Mouse (Mus musculus): ENCODE data around the gene Eno3. TPM values are rescaled to one million over a fixed set of nuclear protein-coding genes. Genes with fewer than 3 reads are reported as not detected.

Eno3 gene
- polyA plus RNA-seq (2015; fragmentation: Nextera tagmentation; extraction: Ambion mirVana) = 94.5 and 97.9 TPM in 2 replicates

DNA sequence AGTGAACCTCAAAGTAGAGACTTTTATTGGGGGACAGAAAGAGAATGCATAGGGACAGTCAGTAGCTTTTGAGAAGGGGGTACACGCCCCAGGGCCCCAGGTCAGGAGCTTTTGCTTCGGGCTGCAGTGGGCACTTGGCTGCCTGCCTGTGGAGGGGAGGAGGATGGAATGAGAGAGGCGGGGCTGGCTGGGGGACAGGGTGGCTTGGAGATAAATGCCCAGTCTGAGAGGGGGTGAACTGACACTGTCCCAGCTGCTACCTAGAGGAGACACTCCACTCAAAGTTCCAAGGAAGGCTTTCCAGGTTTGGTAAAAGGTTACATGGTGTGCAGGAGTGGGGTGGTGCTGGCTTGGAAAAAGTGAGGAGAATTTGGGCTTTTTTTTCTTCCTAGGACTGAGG is at the start of gene Eno3:
Gene Eno3 (plus strand): TSS at position 239 of the 400 bp plus-strand sequence.

GRCm38 (mm10) chr11:70615516-70616093 is 41.4 kb upstream of the Eno3 start, which contains the start of gene 4930544D05Rik:
Gene 4930544D05Rik (plus strand): TSS chr11:70615848.

DNA sequence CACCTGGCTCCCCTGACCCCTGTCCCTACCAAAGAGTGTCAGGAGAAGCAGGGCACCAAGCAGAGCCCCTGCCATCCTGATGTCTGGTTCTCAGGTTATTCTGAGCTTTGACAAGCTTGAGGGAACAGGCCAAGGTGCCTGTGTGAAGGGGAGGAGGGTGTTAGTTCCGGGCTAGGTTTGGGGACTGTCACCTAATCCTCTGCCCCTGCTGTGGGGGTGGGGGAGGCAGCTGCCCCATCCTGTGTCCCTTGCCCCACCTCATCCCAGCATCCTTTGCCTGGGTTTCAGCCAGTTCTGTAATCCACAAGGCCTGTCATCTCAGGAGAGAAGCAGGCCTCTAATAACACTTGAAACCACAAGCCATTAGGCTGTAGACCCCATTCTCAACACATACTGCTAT is 37.9 kb upstream of the Eno3 start, which contains the start of gene Chrne:
Gene Chrne (minus strand): TSS at position 116 of the 400 bp plus-strand sequence.

GRCm38 (mm10) chr11:70638714-70639278 is 18.2 kb upstream of the Eno3 start, which contains the start of gene Gp1ba:
Gene Gp1ba (plus strand): TSS chr11:70639122.

DNA sequence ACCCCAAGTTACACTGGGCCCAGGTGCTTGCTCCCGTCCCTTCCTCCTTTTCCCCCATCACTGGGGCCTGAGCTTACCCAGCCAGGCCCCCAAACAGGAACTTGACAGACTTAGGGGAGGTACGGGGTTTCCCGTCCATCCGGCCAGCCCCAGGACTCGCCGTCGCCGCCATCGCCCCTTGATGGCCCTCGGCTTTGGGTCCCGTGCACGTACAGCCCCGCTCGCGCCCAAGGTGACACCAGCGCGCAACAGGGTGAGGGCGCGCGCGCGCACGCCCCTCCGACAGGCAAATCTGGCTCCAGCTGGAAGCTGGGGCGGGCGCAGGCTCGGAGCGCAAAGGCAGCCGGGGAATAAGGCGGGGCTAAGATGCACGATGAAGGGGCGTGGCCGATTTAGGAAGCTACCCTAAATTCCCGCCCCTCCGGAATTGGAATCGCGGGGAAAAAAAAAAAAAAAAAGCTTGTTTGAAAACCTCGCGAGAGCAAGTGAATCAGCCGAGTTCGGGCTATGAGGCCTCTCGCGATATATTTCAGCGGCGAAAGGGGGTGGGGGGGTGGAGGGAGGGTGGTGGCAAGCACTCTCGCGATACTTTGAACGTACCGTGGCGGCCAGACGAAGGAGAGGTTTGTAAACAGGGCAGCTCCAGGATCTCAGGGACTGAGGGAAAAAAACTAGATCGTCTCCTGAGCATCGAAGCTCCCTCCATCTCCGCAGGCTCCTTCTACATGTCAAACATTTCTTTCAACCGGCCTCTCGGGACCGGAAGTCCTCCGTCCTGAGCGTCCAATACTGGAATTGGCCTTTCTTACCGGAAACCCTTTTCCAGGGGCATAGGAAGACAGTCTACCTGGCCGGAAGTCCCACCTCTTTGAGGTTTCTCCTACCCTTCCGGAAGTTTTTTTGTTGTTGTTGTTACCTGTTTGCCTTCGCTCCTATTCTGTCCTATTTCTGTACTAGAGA is 10.0 kb upstream of the Eno3 start, which contains the start of the genes Rnf167 and Slc25a11:
Gene Rnf167 (plus strand): TSS at position 545 of the 960 bp plus-strand sequence.
Gene Slc25a11 (minus strand): TSS at position 789 of the 960 bp plus-strand sequence.

DNA sequence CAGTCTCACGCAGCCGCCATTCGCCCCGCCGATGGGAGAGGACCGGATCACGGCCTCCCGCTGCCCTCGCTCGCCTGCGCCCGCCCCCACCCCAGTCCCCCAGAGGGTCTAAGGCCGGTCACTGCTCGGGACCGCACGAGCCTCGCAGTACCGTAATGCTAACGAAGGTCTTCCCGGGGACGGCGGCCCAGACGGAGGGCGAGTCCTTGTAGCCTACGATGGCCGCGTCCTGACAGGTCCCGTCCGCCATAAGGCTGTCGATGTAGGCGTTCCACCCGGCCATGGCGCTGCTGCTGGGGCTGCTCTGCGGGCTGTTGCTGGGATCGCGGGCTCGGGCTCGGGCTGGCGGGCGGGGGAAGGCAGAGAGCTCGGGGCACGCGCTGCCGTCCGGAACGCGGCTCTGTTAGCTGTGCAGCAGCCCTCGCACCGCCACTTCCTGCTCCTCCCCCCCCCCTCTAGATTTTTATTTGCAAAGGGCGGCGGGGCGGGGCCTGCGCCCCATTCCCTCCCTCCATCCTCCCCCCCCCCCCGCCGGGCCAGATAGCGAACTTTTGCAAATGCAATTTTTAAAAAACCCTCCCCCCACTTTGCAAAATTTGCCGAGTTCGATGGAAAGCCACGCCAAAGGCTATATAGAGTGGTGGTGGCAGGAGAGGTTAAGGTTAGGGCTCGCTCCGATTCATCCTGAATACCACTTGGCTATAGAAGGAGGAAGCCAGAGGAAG is 2.6 kb upstream of the Eno3 start, which contains the start of gene Pfn1:
Gene Pfn1 (minus strand): TSS at position 447 of the 725 bp plus-strand sequence.

GRCm38 (mm10) chr11:70668771-70669505 is 11.9 kb downstream of the Eno3 start, which contains the start of gene Spag7:
Gene Spag7 (minus strand): TSS chr11:70669416.

GRCm38 (mm10) chr11:70687601-70688199 is 30.7 kb downstream of the Eno3 start, which contains the start of gene Camta2:
Gene Camta2 (minus strand): TSS chr11:70688105.

GRCm38 (mm10) chr11:70699722-70700556 is 42.9 kb downstream of the Eno3 start, which contains the start of the genes Inca1 and Kif1c:
Gene Inca1 (minus strand): TSS chr11:70700155.
Gene Kif1c (plus strand): TSS chr11:70700548.

Small RNA genes lying within 50 kb of the gene (microRNA-seq; reads per million reads assigned to microRNA genes)
- not detected for gene Mir6925

Other genes starting within 250 kb of the Eno3 start
- gene Pelp1, start 247.2 kb upstream of the Eno3 start, polyA plus RNA-seq (2015; fragmentation: Nextera tagmentation; extraction: Ambion mirVana) = 13.3 and 16.2 TPM in 2 replicates
- gene Arrb2, start 224.6 kb upstream of the Eno3 start, polyA plus RNA-seq (2015; fragmentation: Nextera tagmentation; extraction: Ambion mirVana) = 8.3 and 12.3 TPM in 2 replicates
- gene Med11, start 205.3 kb upstream of the Eno3 start, polyA plus RNA-seq (2015; fragmentation: Nextera tagmentation; extraction: Ambion mirVana) = 25.1 and 27.3 TPM in 2 replicates
- gene Zmynd15, start 197.8 kb upstream of the Eno3 start, polyA plus RNA-seq (2015; fragmentation: Nextera tagmentation; extraction: Ambion mirVana) = 0.55 and 0.74 TPM in 2 replicates
- 11.8 and 17.9 TPM in 2 replicates for gene Cxcl16, start 197.2 kb upstream of the Eno3 start, polyA plus RNA-seq (2015; fragmentation: Nextera tagmentation; extraction: Ambion mirVana)
- 2.0 and 2.8 TPM in 2 replicates for gene Tm4sf5, start 152.0 kb upstream of the Eno3 start, polyA plus RNA-seq (2015; fragmentation: Nextera tagmentation; extraction: Ambion mirVana)
- 0.58 and 0.60 TPM in 2 replicates for gene Vmo1, start 142.6 kb upstream of the Eno3 start, polyA plus RNA-seq (2015; fragmentation: Nextera tagmentation; extraction: Ambion mirVana)
- gene Gltpd2, start 138.0 kb upstream of the Eno3 start, polyA plus RNA-seq (2015; fragmentation: Nextera tagmentation; extraction: Ambion mirVana) = 0.30 and 0.48 TPM in 2 replicates
- gene Psmb6, start 131.8 kb upstream of the Eno3 start, polyA plus RNA-seq (2015; fragmentation: Nextera tagmentation; extraction: Ambion mirVana) = 523 and 588 TPM in 2 replicates
- not detected in 2 replicates for gene Gm40193, start 124.3 kb upstream of the Eno3 start, polyA plus RNA-seq (2015; fragmentation: Nextera tagmentation; extraction: Ambion mirVana)
- 11.7 and 12.5 TPM in 2 replicates for gene Pld2, start 117.1 kb upstream of the Eno3 start, polyA plus RNA-seq (2015; fragmentation: Nextera tagmentation; extraction: Ambion mirVana)
- gene Mink1, start 94.3 kb upstream of the Eno3 start, polyA plus RNA-seq (2015; fragmentation: Nextera tagmentation; extraction: Ambion mirVana) = 6.9 and 7.3 TPM in 2 replicates
- gene 4930544D05Rik, start 41.4 kb upstream of the Eno3 start, polyA plus RNA-seq (2015; fragmentation: Nextera tagmentation; extraction: Ambion mirVana) = not detected in 2 replicates
- 0.57 and 0.93 TPM in 2 replicates for gene Chrne, start 38.0 kb upstream of the Eno3 start, polyA plus RNA-seq (2015; fragmentation: Nextera tagmentation; extraction: Ambion mirVana)
- gene Gp1ba, start 18.1 kb upstream of the Eno3 start, polyA plus RNA-seq (2015; fragmentation: Nextera tagmentation; extraction: Ambion mirVana) = 0.14 and 0.31 TPM in 2 replicates
- 54.3 and 65.0 TPM in 2 replicates for gene Rnf167, start 10.0 kb upstream of the Eno3 start, polyA plus RNA-seq (2015; fragmentation: Nextera tagmentation; extraction: Ambion mirVana)
- gene Slc25a11, start 9.7 kb upstream of the Eno3 start, polyA plus RNA-seq (2015; fragmentation: Nextera tagmentation; extraction: Ambion mirVana) = 107 and 111 TPM in 2 replicates
- gene Pfn1, start 2.6 kb upstream of the Eno3 start, polyA plus RNA-seq (2015; fragmentation: Nextera tagmentation; extraction: Ambion mirVana) = 2,757 and 3,152 TPM in 2 replicates
- 132 and 135 TPM in 2 replicates for gene Spag7, start 12.2 kb downstream of the Eno3 start, polyA plus RNA-seq (2015; fragmentation: Nextera tagmentation; extraction: Ambion mirVana)
- gene Camta2, start 30.9 kb downstream of the Eno3 start, polyA plus RNA-seq (2015; fragmentation: Nextera tagmentation; extraction: Ambion mirVana) = 10.6 and 12.4 TPM in 2 replicates
- gene Inca1, start 43.0 kb downstream of the Eno3 start, polyA plus RNA-seq (2015; fragmentation: Nextera tagmentation; extraction: Ambion mirVana) = 1.3 and 2.4 TPM in 2 replicates
- 4.8 and 5.8 TPM in 2 replicates for gene Kif1c, start 43.3 kb downstream of the Eno3 start, polyA plus RNA-seq (2015; fragmentation: Nextera tagmentation; extraction: Ambion mirVana)
- gene Zfp3, start 107.0 kb downstream of the Eno3 start, polyA plus RNA-seq (2015; fragmentation: Nextera tagmentation; extraction: Ambion mirVana) = 3.5 and 3.6 TPM in 2 replicates
- 0.53 TPM in 1 of 2 replicates, not detected in the other for gene Scimp, start 155.4 kb downstream of the Eno3 start, polyA plus RNA-seq (2015; fragmentation: Nextera tagmentation; extraction: Ambion mirVana)
- 22.8 and 26.2 TPM in 2 replicates for gene Rabep1, start 187.6 kb downstream of the Eno3 start, polyA plus RNA-seq (2015; fragmentation: Nextera tagmentation; extraction: Ambion mirVana)